Mouse (Mus musculus) kidney, embryonic 15.5 days (tissue): ENCODE data around the gene Arl8a. TPM values are rescaled to one million over a fixed set of nuclear protein-coding genes. Genes with fewer than 3 reads are reported as not detected.
A peak's percentile ranks its signal among the peaks of the same experiment; 100 is the strongest.

Experiments used
- ATAC-seq: fragments of 200-750 bp; cut with Nextera tagmentation; replicated peaks from 2 replicates; pipeline ENCODE4 v1.8.0; 2017; ENCODE audit warnings: moderate TSS enrichment; ENCODE audit not compliant: low FRiP score
- H3K27ac ChIP-seq: fragments of 300-500 bp; sonication (generic); 2 replicates; pipeline ENCODE4 v1.5.1; 2015; ENCODE audit warnings: mild to moderate bottlenecking, inconsistent platforms
- H3K27me3 ChIP-seq: fragments of 300-500 bp; sonication (generic); 2 replicates; pipeline ENCODE4 v1.6.1; 2015; ENCODE audit warnings: inconsistent platforms
- H3K36me3 ChIP-seq: fragments of 300-500 bp; sonication (generic); 2 replicates; pipeline ENCODE4 v1.6.1; 2015; ENCODE audit warnings: inconsistent platforms
- H3K4me1 ChIP-seq: fragments of 300-500 bp; sonication (generic); 2 replicates; pipeline ENCODE4 v1.6.1; 2015; ENCODE audit warnings: inconsistent platforms
- H3K4me2 ChIP-seq: fragments of 300-500 bp; sonication (generic); 2 replicates; pipeline ENCODE4 v1.6.1; 2015; ENCODE audit warnings: moderate library complexity, mild to moderate bottlenecking, inconsistent platforms
- H3K4me3 ChIP-seq: fragments of 300-500 bp; sonication (generic); replicated peaks from 2 replicates; pipeline ENCODE4 v1.5.1; 2015; ENCODE audit warnings: mild to moderate bottlenecking, inconsistent platforms
- H3K9ac ChIP-seq: fragments of 300-500 bp; sonication (generic); 2 replicates; pipeline ENCODE4 v1.6.1; 2015; ENCODE audit warnings: mild to moderate bottlenecking, inconsistent platforms
- H3K9me3 ChIP-seq: fragments of 300-500 bp; sonication (generic); replicated peaks from 2 replicates; pipeline ENCODE4 v1.6.1; 2016; ENCODE audit warnings: inconsistent platforms
- WGBS: fragments of 180-500 bp; shearing (Covaris S2); methylation state at CpG from one replicate; pipeline ENCODE4 v1.1.7; 2015; ENCODE audit warnings: mixed read lengths; 5-methylcytosine and 5-hydroxymethylcytosine counted together
- polyA plus RNA-seq: library from polyadenylated mRNA; unstranded; fragments of >200 nt; fragmentation: Nextera tagmentation; extraction: Ambion mirVana; gene quantifications from 2 replicates; pipeline ENCODE4 v1.2.1, GENCODE M21; 2015

Arl8a gene
- polyA plus RNA-seq, 1 experiment from 2014 or later = 52.3 TPM

- H3K27ac ChIP-seq = no peak overlapping the region
- no peak for ATAC-seq
- no peak overlapping the region for H3K4me3 ChIP-seq
- H3K4me2 ChIP-seq = no peak overlapping the region
- no peaks in the 10 kb centered on the region for H3K9me3 ChIP-seq
- H3K36me3 ChIP-seq = peaks cover 23% of the 10 kb centered on the region
- peaks cover 18% of the 10 kb centered on the region for H3K4me1 ChIP-seq
- WGBS = 42% methylated on average over 7 of the region's 7 CpGs
- H3K27me3 ChIP-seq = no peaks in the 10 kb centered on the region
- H3K9ac ChIP-seq = no peak overlapping the region
Observed at GRCm38 (mm10) chr1:135159074-135159473, 12.4 kb downstream of the Arl8a start.

- no peaks in the 10 kb centered on the region for H3K9me3 ChIP-seq
- no peak overlapping the region for H3K9ac ChIP-seq
- H3K27me3 ChIP-seq = no peaks in the 10 kb centered on the region
- peaks cover 23% of the 10 kb centered on the region for H3K36me3 ChIP-seq
- no peak overlapping the region for H3K27ac ChIP-seq
- peaks cover 13% of the 10 kb centered on the region for H3K4me1 ChIP-seq
- WGBS = 68% methylated on average over 11 of the region's 11 CpGs
- no peak for ATAC-seq
- no peak overlapping the region for H3K4me3 ChIP-seq
- H3K4me2 ChIP-seq = no peak overlapping the region
Observed at GRCm38 (mm10) chr1:135159556-135160123, 13.0 kb downstream of the Arl8a start.

GRCm38 (mm10) chr1:135160411-135161050 lies 13.9 kb downstream of the Arl8a start:
- no peak for ATAC-seq
- WGBS = 84% methylated on average over 13 of the region's 13 CpGs
- Histone ChIP-seq H3K4me2 (no peak overlapping the region), H3K36me3 (peaks cover 18% of the 10 kb centered on the region), H3K27ac (no peak overlapping the region), H3K9ac (no peak overlapping the region), H3K4me3 (no peak overlapping the region), H3K4me1 (peaks cover 12% of the 10 kb centered on the region; the same call in 1 of the 2 replicates), H3K27me3 (no peaks in the 10 kb centered on the region), H3K9me3 (no peaks in the 10 kb centered on the region)

- ATAC-seq = no peak
- Histone ChIP-seq H3K9ac (no peak overlapping the region), H3K27ac (no peak overlapping the region), H3K4me1 (peaks cover 12% of the 10 kb centered on the region; the same call in 1 of the 2 replicates), H3K36me3 (no peaks in the 10 kb centered on the region), H3K9me3 (no peaks in the 10 kb centered on the region), H3K4me2 (no peak overlapping the region), H3K27me3 (no peaks in the 10 kb centered on the region), H3K4me3 (no peak overlapping the region)
- WGBS = 60% methylated on average over 6 of the region's 6 CpGs
Observed at GRCm38 (mm10) chr1:135162720-135163119, 16.1 kb downstream of the Arl8a start.

GRCm38 (mm10) chr1:135167435-135167834 lies 20.8 kb downstream of the Arl8a start, which contains the start of gene Gpr37l1:
Gpr37l1 (minus strand) TSS chr1:135167681.
- 67% methylated on average over 11 of the region's 11 CpGs for WGBS
- Histone ChIP-seq H3K4me3 (no peak within 1 kb of the TSS), H3K9me3 (no peaks in the 10 kb centered on the region), H3K4me2 (no peak within 1 kb of the TSS), H3K27ac (no peak within 1 kb of the TSS), H3K4me1 (peaks cover 8% of the 10 kb centered on the region; the same call in 1 of the 2 replicates), H3K36me3 (no peaks in the 10 kb centered on the region), H3K9ac (no peak within 1 kb of the TSS), H3K27me3 (no peaks in the 10 kb centered on the region)
- no peak for ATAC-seq

GRCm38 (mm10) chr1:135168453-135169200 lies 22.0 kb downstream of the Arl8a start:
- Histone ChIP-seq H3K4me3 (no peak overlapping the region), H3K36me3 (no peaks in the 10 kb centered on the region), H3K4me2 (no peak overlapping the region), H3K9ac (no peak overlapping the region), H3K4me1 (peaks cover 8% of the 10 kb centered on the region; the same call in 1 of the 2 replicates), H3K9me3 (no peaks in the 10 kb centered on the region), H3K27ac (no peak overlapping the region), H3K27me3 (no peaks in the 10 kb centered on the region)
- no peak for ATAC-seq
- WGBS = 87% methylated on average over 10 of the region's 10 CpGs

- Histone ChIP-seq H3K4me2 (no peak overlapping the region), H3K9me3 (no peaks in the 10 kb centered on the region)
- no peak for ATAC-seq
Observed at GRCm38 (mm10) chr1:135169556-135170224, 23.1 kb downstream of the Arl8a start.

GRCm38 (mm10) chr1:135170299-135170698 lies 23.7 kb downstream of the Arl8a start:
- WGBS = 68% methylated on average over 10 of the region's 10 CpGs
- Histone ChIP-seq H3K27me3 (no peaks in the 10 kb centered on the region), H3K9me3 (no peaks in the 10 kb centered on the region), H3K9ac (no peak overlapping the region), H3K4me1 (peaks cover 8% of the 10 kb centered on the region; the same call in 1 of the 2 replicates), H3K27ac (no peak overlapping the region), H3K36me3 (no peaks in the 10 kb centered on the region), H3K4me2 (no peak overlapping the region), H3K4me3 (no peak overlapping the region)
- ATAC-seq = no peak

More at GRCm38 (mm10) chr1:135169556-135170224, 23.1 kb downstream of the Arl8a start:
- 49% methylated on average over 12 of the region's 12 CpGs for WGBS
- Histone ChIP-seq H3K9ac (no peak overlapping the region), H3K27me3 (no peaks in the 10 kb centered on the region), H3K27ac (no peak overlapping the region), H3K4me1 (peaks cover 8% of the 10 kb centered on the region; the same call in 1 of the 2 replicates), H3K4me3 (no peak overlapping the region), H3K36me3 (no peaks in the 10 kb centered on the region)

- Histone ChIP-seq H3K4me2 (no peak overlapping the region), H3K36me3 (no peaks in the 10 kb centered on the region), H3K4me1 (peaks cover 8% of the 10 kb centered on the region; the same call in 1 of the 2 replicates), H3K9me3 (no peaks in the 10 kb centered on the region), H3K4me3 (no peak overlapping the region), H3K27me3 (no peaks in the 10 kb centered on the region), H3K27ac (no peak overlapping the region), H3K9ac (no peak overlapping the region)
- ATAC-seq = no peak
- 85% methylated on average over 7 of the region's 7 CpGs for WGBS
Observed at GRCm38 (mm10) chr1:135171202-135171601, 24.6 kb downstream of the Arl8a start.

- H3K9ac ChIP-seq = no peak overlapping the region
- no peaks in the 10 kb centered on the region for H3K36me3 ChIP-seq
- no peaks in the 10 kb centered on the region for H3K9me3 ChIP-seq
- no peak overlapping the region for H3K4me3 ChIP-seq
- no peak overlapping the region for H3K4me2 ChIP-seq
- H3K4me1 ChIP-seq = peaks cover 8% of the 10 kb centered on the region; the same call in 1 of the 2 replicates
- 49% methylated on average over 6 of the region's 6 CpGs for WGBS
- H3K27me3 ChIP-seq = no peaks in the 10 kb centered on the region
- ATAC-seq = peak; percentile 65
- H3K27ac ChIP-seq = no peak overlapping the region
Observed at GRCm38 (mm10) chr1:135171984-135172383, 25.4 kb downstream of the Arl8a start.

- Histone ChIP-seq H3K9me3 (no peaks in the 10 kb centered on the region), H3K27me3 (no peaks in the 10 kb centered on the region), H3K9ac (no peak overlapping the region), H3K36me3 (no peaks in the 10 kb centered on the region), H3K27ac (no peak overlapping the region), H3K4me2 (no peak overlapping the region), H3K4me3 (no peak overlapping the region), H3K4me1 (peaks cover 8% of the 10 kb centered on the region; the same call in 1 of the 2 replicates)
- 89% methylated on average over 6 of the region's 6 CpGs for WGBS
- ATAC-seq = no peak
Observed at GRCm38 (mm10) chr1:135173311-135173710, 26.7 kb downstream of the Arl8a start.
